Mouse (Mus musculus) bone marrow macrophage, adult 2 months (primary cell): ENCODE measurements around the gene Edem2.

Experiments
- CTCF ChIP-seq: IDR thresholded peaks from 2 replicates; pipeline ENCODE4 v1.5.1; 2012; ENCODE audit warnings: low read depth, mild to moderate bottlenecking, low read length, moderate library complexity
- POLR2A ChIP-seq: IDR thresholded peaks from 2 replicates; pipeline ENCODE4 v1.6.1; 2012; ENCODE audit warnings: mild to moderate bottlenecking, low read depth, low read length, borderline replicate concordance

DNA sequence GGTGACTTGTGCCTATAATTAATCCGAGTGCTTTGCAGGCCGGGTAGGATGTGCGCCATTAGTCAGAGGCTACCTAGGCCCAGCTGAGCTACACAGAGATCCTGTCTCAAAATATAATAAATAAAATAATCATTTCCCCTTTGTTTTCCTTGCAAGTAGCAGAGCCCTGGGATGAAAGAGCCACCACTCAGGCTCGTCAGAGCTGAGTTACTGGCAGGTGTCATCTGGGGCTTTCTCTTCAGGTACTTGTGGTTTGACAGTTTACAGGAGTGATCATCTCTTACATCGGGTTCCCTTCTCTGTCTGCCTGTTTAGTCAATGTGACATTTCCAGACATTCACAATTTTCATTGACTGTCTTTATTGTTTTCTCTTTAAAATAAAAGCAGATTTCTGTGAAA is 42.7 kb downstream of the Edem2 start:
- TF ChIP-seq CTCF = no peak
- no peak for TF ChIP-seq POLR2A
